17 mouse cellular contexts compared by ENCODE assay signal in genomic region chr2:33737128-33737527, GRCm38 (mm10).
DNase-seq lines count a peak whose midpoint lies in the region; ATAC-seq lines count a peak whose summit lies in the region.
"Had no signal": no experiment of that assay in that cellular context is flagged by ENCODE, and none has a peak within 500 bp of the region (broad histone marks: within the 10 kb centered on the region; RNA-seq: fewer than 3 reads in every experiment).

No protein-coding gene starts in this region.

- DNase-seq in cerebellum, postnatal 14 days = peak; percentile 50 to 51
- DNase-seq in embryonic facial prominence, embryonic 10.5 days (ENCODE audit: low spot score) = no peak
- no peak for DNase-seq in kidney, postnatal 4 days
- DNase-seq: gastrocnemius, postnatal 25 days had no signal

- peaks cover 7% of the 10 kb centered on the region for H3K36me3 ChIP-seq in kidney, embryonic 16.5 days (ENCODE audit: insufficient read depth, low read length)
- peaks cover 9% of the 10 kb centered on the region; the same call in 1 of the 2 replicates for H3K36me3 ChIP-seq in kidney, embryonic 14.5 days (ENCODE audit: control insufficient read depth, insufficient read depth, low read length)
- peaks cover 98% of the 10 kb centered on the region for H3K36me3 ChIP-seq in megakaryocyte, embryonic 14.5 days (replicated peaks; ENCODE audit: low read length)
- H3K36me3 ChIP-seq in embryonic facial prominence, embryonic 10.5 days (replicated peaks) = peaks cover 17% of the 10 kb centered on the region

- H3K4me3 ChIP-seq in kidney, embryonic 16.5 days (ENCODE audit: low read length) = no peak overlapping the region
- no peak overlapping the region for H3K4me3 ChIP-seq in kidney, embryonic 14.5 days (ENCODE audit: low read length)
- H3K4me3 ChIP-seq in megakaryocyte, embryonic 14.5 days (replicated peaks) = peak overlapping the region; percentile 31
- H3K4me3 ChIP-seq in embryonic facial prominence, embryonic 10.5 days = no peak overlapping the region
- H3K4me3 ChIP-seq: heart, embryonic 13.5 days; layer of hippocampus, adult 2 months; myocyte; stomach, embryonic 15.5 days had no signal

- WGBS in kidney, embryonic 16.5 days = 66% methylated on average over 3 of the region's 3 CpGs
- 56% methylated on average over 3 of the region's 3 CpGs for WGBS in kidney, embryonic 14.5 days
- WGBS in embryonic facial prominence, embryonic 10.5 days = 70% methylated on average over 3 of the region's 3 CpGs

- no peak overlapping the region for H3K9ac ChIP-seq in kidney, embryonic 16.5 days (replicated peaks; ENCODE audit: low read length)
- H3K9ac ChIP-seq in kidney, embryonic 14.5 days (ENCODE audit: low read depth, low read length) = no peak overlapping the region
- H3K9ac ChIP-seq: forebrain, postnatal 0 days; heart, embryonic 13.5 days; liver, postnatal 0 days; stomach, embryonic 15.5 days had no signal

- no peaks in the 10 kb centered on the region for H3K4me1 ChIP-seq in kidney, embryonic 16.5 days (ENCODE audit: insufficient read depth, low read length)
- no peaks in the 10 kb centered on the region for H3K4me1 ChIP-seq in kidney, embryonic 14.5 days (ENCODE audit: control insufficient read depth, insufficient read depth, low read length)
- peaks cover 51% of the 10 kb centered on the region for H3K4me1 ChIP-seq in megakaryocyte, embryonic 14.5 days
- H3K4me1 ChIP-seq in embryonic facial prominence, embryonic 10.5 days = peaks cover 15% of the 10 kb centered on the region
- H3K4me1 ChIP-seq: heart, embryonic 13.5 days; stomach, embryonic 15.5 days had no signal

- no peak overlapping the region for H3K27ac ChIP-seq in kidney, embryonic 16.5 days (ENCODE audit: low read length)
- no peak overlapping the region for H3K27ac ChIP-seq in kidney, embryonic 14.5 days (ENCODE audit: low read depth, low read length)
- H3K27ac ChIP-seq in embryonic facial prominence, embryonic 10.5 days (replicated peaks) = peak overlapping the region; percentile 49; the same call in 1 of the 2 replicates
- H3K27ac ChIP-seq: heart, embryonic 13.5 days; stomach, embryonic 15.5 days had no signal

- ATAC-seq in cerebellum, adult (ENCODE audit: insufficient number of reproducible peaks, low FRiP score, low TSS enrichment) = no peak
- 0 out of 2 replicates have a peak, but pooled peaks have one; percentile 5 for ATAC-seq in kidney, embryonic 16.5 days (ENCODE audit: low FRiP score, low TSS enrichment)
- ATAC-seq in kidney, embryonic 14.5 days (ENCODE audit: low FRiP score, low TSS enrichment) = no peak
- no peak for ATAC-seq in megakaryocyte, adult 5-6 weeks (ENCODE audit: poor library complexity, severe bottlenecking)
- ATAC-seq: activated CD4-positive, CD25-positive, alpha-beta regulatory T cell, adult 4 months; liver, postnatal 0 days had no signal

- no peaks in the 10 kb centered on the region for H3K27me3 ChIP-seq in kidney, embryonic 16.5 days (ENCODE audit: insufficient read depth, low read length)
- H3K27me3 ChIP-seq in kidney, embryonic 14.5 days (ENCODE audit: control insufficient read depth, insufficient read depth, low read length) = no peaks in the 10 kb centered on the region
- H3K27me3 ChIP-seq in megakaryocyte, embryonic 14.5 days (replicated peaks) = no peaks in the 10 kb centered on the region
- peaks cover 20% of the 10 kb centered on the region for H3K27me3 ChIP-seq in embryonic facial prominence, embryonic 10.5 days (replicated peaks; ENCODE audit: low read depth, poor library complexity, severe bottlenecking)
- H3K27me3 ChIP-seq: heart, embryonic 13.5 days; stomach, embryonic 15.5 days had no signal

- H3K9me3 ChIP-seq in kidney, embryonic 16.5 days (ENCODE audit: low read length) = no peaks in the 10 kb centered on the region
- H3K9me3 ChIP-seq in kidney, embryonic 14.5 days (ENCODE audit: control insufficient read depth, low read length) = no peaks in the 10 kb centered on the region
- H3K9me3 ChIP-seq in megakaryocyte, embryonic 14.5 days = no peaks in the 10 kb centered on the region
- H3K9me3 ChIP-seq in embryonic facial prominence, embryonic 10.5 days = no peaks in the 10 kb centered on the region
- H3K9me3 ChIP-seq: heart, embryonic 13.5 days; stomach, embryonic 15.5 days had no signal

- no peak overlapping the region for H3K4me2 ChIP-seq in kidney, embryonic 16.5 days (replicated peaks; ENCODE audit: low read depth, low read length)
- no peak overlapping the region for H3K4me2 ChIP-seq in kidney, embryonic 14.5 days (replicated peaks; ENCODE audit: low read depth, low read length)
- H3K4me2 ChIP-seq: heart, embryonic 13.5 days; liver, embryonic 11.5 days; stomach, embryonic 15.5 days had no signal

Comparison
In these comparisons a context has a peak if more than half of its experiments do, and no peak if none do; other contexts are left out.
1. DNase-seq: peak in cerebellum, postnatal 14 days (2 of 2); none in embryonic facial prominence, embryonic 10.5 days (single experiment) and kidney, postnatal 4 days (0 of 2).